Mouse (Mus musculus) kidney, postnatal 0 days (tissue): ENCODE data around the gene Eipr1. TPM values are rescaled to one million over a fixed set of nuclear protein-coding genes. Genes with fewer than 3 reads are reported as not detected.
"Not testable (repeated sequence)": the region's sequence is repeated elsewhere in the genome, so short reads cannot be mapped to it uniquely, and the experiment has no call there.

ENCODE experiments used
- ATAC-seq: fragments of 200-750 bp; cut with Nextera tagmentation; replicated peaks from 2 replicates; pipeline ENCODE4 v1.8.0; 2017; ENCODE audit warnings: low read depth, moderate number of reproducible peaks, moderate TSS enrichment, moderate library complexity; ENCODE audit not compliant: low FRiP score
- DNase-seq: peaks from one replicate; pipeline ENCODE4 v3.0.0-alpha.2; 2016; ENCODE audit warnings: low spot score
- H3K27ac ChIP-seq: fragments of 300-500 bp; sonication (generic); 2 replicates; pipeline ENCODE4 v1.5.1; 2014; ENCODE audit warnings: mild to moderate bottlenecking
- H3K27me3 ChIP-seq: fragments of 300-500 bp; sonication (generic); 2 replicates; pipeline ENCODE4 v1.6.1; 2014; ENCODE audit warnings: low read length, mixed read lengths; ENCODE audit not compliant: insufficient read depth
- H3K36me3 ChIP-seq: fragments of 300-500 bp; sonication (generic); 2 replicates; pipeline ENCODE4 v1.6.1; 2014; ENCODE audit warnings: low read length, mixed read lengths; ENCODE audit not compliant: insufficient read depth
- H3K4me1 ChIP-seq: fragments of 300-500 bp; sonication (generic); replicated peaks from 2 replicates; pipeline ENCODE4 v1.6.1; 2014; ENCODE audit warnings: antibody characterized with exemption, low read length, mixed read lengths; ENCODE audit not compliant: insufficient read depth
- H3K4me2 ChIP-seq: fragments of 300-500 bp; sonication (generic); 2 replicates; pipeline ENCODE4 v1.6.1; 2014; ENCODE audit warnings: mild to moderate bottlenecking, low read length, moderate library complexity, mixed read lengths
- H3K4me3 ChIP-seq: fragments of 300-500 bp; sonication (generic); replicated peaks from 2 replicates; pipeline ENCODE4 v1.5.1; 2014; ENCODE audit warnings: low read depth, low read length
- H3K9ac ChIP-seq: fragments of 300-500 bp; sonication (generic); 2 replicates; pipeline ENCODE4 v1.6.1; 2014; ENCODE audit warnings: low read depth, low read length
- H3K9me3 ChIP-seq: fragments of 300-500 bp; sonication (generic); replicated peaks from 2 replicates; pipeline ENCODE4 v1.6.1; 2016; ENCODE audit warnings: low read length, inconsistent platforms, mixed read lengths
- CTCF ChIP-seq: IDR thresholded peaks from 2 replicates; pipeline ENCODE4 v1.5.1; 2016; ENCODE audit warnings: antibody characterized with exemption, low read depth, mild to moderate bottlenecking, moderate library complexity
- WGBS: fragments of 180-500 bp; shearing (Covaris S2); extraction: QIAGEN DNeasy Blood & Tissue Kit; methylation state at CpG from one replicate; pipeline ENCODE4 v1.1.7; 2014; 5-methylcytosine and 5-hydroxymethylcytosine counted together
- polyA plus RNA-seq: library from polyadenylated mRNA; unstranded; fragments of >200 nt; fragmentation: Nextera tagmentation; extraction: Ambion mirVana; gene quantifications from 2 replicates; pipeline ENCODE4 v1.2.1, GENCODE M21; 2015

The Eipr1 gene
- polyA plus RNA-seq, 1 experiment from 2014 or later: 35.3 TPM

DNA sequence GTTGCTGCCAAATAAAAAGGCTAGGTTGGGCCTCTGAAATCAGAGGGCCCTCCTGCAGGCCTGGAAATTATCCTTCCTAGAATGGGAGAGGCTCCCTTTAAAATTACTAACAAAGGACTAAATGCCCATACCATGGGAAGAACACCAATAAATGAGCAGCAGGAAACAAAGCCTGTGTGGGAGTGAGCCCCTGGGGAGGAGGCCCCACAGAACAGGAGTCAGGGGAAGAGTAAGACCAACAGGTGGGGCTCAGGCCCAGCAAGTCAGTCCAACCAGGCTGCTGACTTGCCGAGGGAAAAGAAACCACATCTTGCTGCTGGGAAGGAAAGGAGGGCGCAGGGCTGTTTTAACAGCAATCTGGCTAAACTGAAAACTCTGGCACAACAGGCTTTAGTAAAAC is 34.5 kb upstream of the Eipr1 start:
- no peak overlapping the region for H3K27ac ChIP-seq
- DNase-seq: no peak
- no peak for TF ChIP-seq CTCF
- H3K9me3 ChIP-seq: no peaks in the 10 kb centered on the region
- H3K36me3 ChIP-seq: peaks cover 32% of the 10 kb centered on the region
- 88% methylated on average over 2 of the region's 2 CpGs for WGBS
- ATAC-seq: no peak
- no peak overlapping the region for H3K4me3 ChIP-seq
- no peaks in the 10 kb centered on the region for H3K27me3 ChIP-seq
- no peak overlapping the region for H3K4me2 ChIP-seq
- no peaks in the 10 kb centered on the region for H3K4me1 ChIP-seq
- no peak overlapping the region for H3K9ac ChIP-seq

- 85% methylated on average over 2 of the region's 2 CpGs for WGBS
- no peaks in the 10 kb centered on the region for H3K9me3 ChIP-seq
- peaks cover 27% of the 10 kb centered on the region for H3K36me3 ChIP-seq
- H3K4me1 ChIP-seq: no peaks in the 10 kb centered on the region
- ATAC-seq (no peak), DNase-seq (no peak)
- no peaks in the 10 kb centered on the region for H3K27me3 ChIP-seq
- no peak for TF ChIP-seq CTCF
- H3K9ac ChIP-seq: no peak overlapping the region
- no peak overlapping the region for H3K27ac ChIP-seq
- H3K4me2 ChIP-seq: no peak overlapping the region
- H3K4me3 ChIP-seq: no peak overlapping the region
These were observed 33.5 kb upstream of the Eipr1 start for GRCm38 (mm10) chr12:28718106-28718505.

- Histone ChIP-seq H3K36me3 (peaks cover 34% of the 10 kb centered on the region), H3K4me1 (no peaks in the 10 kb centered on the region), H3K9me3 (no peaks in the 10 kb centered on the region), H3K4me3 (no peak overlapping the region), H3K9ac (no peak overlapping the region), H3K27me3 (no peaks in the 10 kb centered on the region), H3K4me2 (no peak overlapping the region), H3K27ac (no peak overlapping the region)
- WGBS: 78% methylated on average over 3 of the region's 3 CpGs
- ATAC-seq: no peak
- TF ChIP-seq CTCF: no peak
- DNase-seq: no peak
These were observed 27.2 kb upstream of the Eipr1 start for GRCm38 (mm10) chr12:28724366-28724765.

DNA sequence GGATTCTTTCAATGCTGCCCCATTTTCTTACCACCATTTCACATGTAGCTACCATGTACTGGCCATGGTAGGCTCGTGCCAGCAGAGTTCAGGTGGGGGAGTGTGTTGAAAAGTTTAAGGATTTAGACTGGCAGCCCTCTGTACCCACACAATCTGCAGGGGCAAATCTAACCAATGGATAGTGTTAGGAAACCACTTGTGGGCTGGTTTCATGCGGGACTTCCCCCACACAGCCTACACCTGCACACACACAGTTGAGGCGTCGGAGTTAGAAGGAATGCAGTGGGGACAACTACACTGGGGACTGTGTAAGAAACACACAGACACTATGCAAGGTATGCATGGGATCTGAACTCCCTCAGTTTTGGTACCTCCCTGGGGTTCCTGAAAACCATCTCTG is 25.4 kb upstream of the Eipr1 start:
- no peak overlapping the region for H3K4me2 ChIP-seq
- 92% methylated on average over 4 of the region's 4 CpGs for WGBS

GRCm38 (mm10) chr12:28727061-28727460 is 24.5 kb upstream of the Eipr1 start:
- Histone ChIP-seq H3K4me1 (no peaks in the 10 kb centered on the region), H3K27ac (no peak overlapping the region), H3K4me3 (no peak overlapping the region), H3K4me2 (no peak overlapping the region), H3K9me3 (no peaks in the 10 kb centered on the region), H3K9ac (no peak overlapping the region), H3K36me3 (peaks cover 21% of the 10 kb centered on the region; the same call in 1 of the 2 replicates), H3K27me3 (no peaks in the 10 kb centered on the region)
- ATAC-seq: no peak
- no peak for TF ChIP-seq CTCF
- WGBS: 85% methylated on average over 5 of the region's 5 CpGs
- DNase-seq: no peak

More for the DNA sequence above, 25.4 kb upstream of the Eipr1 start:
- H3K36me3 ChIP-seq: peaks cover 25% of the 10 kb centered on the region
- H3K4me3 ChIP-seq: no peak overlapping the region
- no peaks in the 10 kb centered on the region for H3K9me3 ChIP-seq
- H3K4me1 ChIP-seq: no peaks in the 10 kb centered on the region
- no peak for TF ChIP-seq CTCF
- no peaks in the 10 kb centered on the region for H3K27me3 ChIP-seq
- H3K9ac ChIP-seq: no peak overlapping the region
- no peak overlapping the region for H3K27ac ChIP-seq
- DNase-seq: no peak
- no peak for ATAC-seq

DNA sequence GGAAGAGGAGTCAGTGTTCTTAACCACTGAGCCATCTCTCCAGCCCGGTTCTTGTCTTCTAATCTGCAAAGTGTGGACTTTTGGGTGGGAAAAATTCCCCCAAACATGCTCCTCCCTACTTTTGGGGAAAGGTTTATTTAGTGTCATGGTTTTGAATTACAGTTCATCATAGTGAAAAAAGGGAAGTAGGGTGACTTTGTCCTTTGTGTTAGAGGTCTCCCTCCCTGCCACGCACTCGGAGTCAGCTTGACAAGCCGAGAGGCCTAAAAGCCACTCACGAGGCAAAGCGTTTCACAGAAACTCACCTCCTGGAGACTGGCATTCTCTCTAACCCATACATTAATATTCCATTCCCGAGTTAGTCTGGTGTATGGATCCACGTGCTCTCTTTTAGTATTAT is 19.0 kb upstream of the Eipr1 start:
- H3K4me2 ChIP-seq: no peak overlapping the region
- no peak overlapping the region for H3K9ac ChIP-seq
- no peaks in the 10 kb centered on the region for H3K9me3 ChIP-seq
- H3K4me1 ChIP-seq: no peaks in the 10 kb centered on the region
- peaks cover 38% of the 10 kb centered on the region for H3K36me3 ChIP-seq
- no peaks in the 10 kb centered on the region for H3K27me3 ChIP-seq
- TF ChIP-seq CTCF: no peak
- DNase-seq: no peak
- 88% methylated on average over 8 of the region's 8 CpGs for WGBS
- no peak overlapping the region for H3K27ac ChIP-seq
- no peak for ATAC-seq
- no peak overlapping the region for H3K4me3 ChIP-seq

- H3K4me2 ChIP-seq, H3K4me1 ChIP-seq, ATAC-seq, DNase-seq, H3K9me3 ChIP-seq, H3K4me3 ChIP-seq, H3K27ac ChIP-seq, H3K9ac ChIP-seq, H3K27me3 ChIP-seq: not testable (repeated sequence)
- 90% methylated on average over 6 of the region's 6 CpGs for WGBS
- peaks cover 41% of the 10 kb centered on the region for H3K36me3 ChIP-seq
These were observed 17.9 kb upstream of the Eipr1 start for GRCm38 (mm10) chr12:28733520-28734245.
